Mouse (Mus musculus) MEL-GATA-1-ER (cell line): ENCODE data around the gene Epb41l4b.

Experiments used
- DNase-seq: peaks from one replicate; pipeline ENCODE4 v3.0.0-alpha.2; 2012; ENCODE audit warnings: low read depth; ENCODE audit errors: extremely low read depth

Epb41l4b gene

DNA sequence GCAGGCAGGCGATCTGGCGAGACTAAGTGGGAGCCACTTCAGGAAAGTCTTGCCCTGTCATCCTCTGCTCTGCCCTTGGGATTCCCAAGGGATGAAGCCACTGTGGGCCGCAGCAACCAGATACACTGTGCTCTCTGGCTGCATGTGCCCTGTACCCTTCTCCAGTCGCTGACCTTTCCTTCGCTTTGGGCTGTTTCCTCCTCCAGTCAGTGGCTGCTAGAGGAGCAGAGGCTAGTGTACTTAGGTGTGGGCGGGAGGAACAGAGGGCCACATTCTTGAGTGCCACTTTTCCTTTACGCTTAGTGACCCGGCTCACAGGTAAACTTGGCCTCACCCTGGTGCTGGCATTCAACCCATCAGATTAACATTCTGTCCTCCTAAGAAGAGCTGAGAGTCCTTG lies 10.6 kb upstream of the Epb41l4b start:
- DNase-seq = no peak

DNA sequence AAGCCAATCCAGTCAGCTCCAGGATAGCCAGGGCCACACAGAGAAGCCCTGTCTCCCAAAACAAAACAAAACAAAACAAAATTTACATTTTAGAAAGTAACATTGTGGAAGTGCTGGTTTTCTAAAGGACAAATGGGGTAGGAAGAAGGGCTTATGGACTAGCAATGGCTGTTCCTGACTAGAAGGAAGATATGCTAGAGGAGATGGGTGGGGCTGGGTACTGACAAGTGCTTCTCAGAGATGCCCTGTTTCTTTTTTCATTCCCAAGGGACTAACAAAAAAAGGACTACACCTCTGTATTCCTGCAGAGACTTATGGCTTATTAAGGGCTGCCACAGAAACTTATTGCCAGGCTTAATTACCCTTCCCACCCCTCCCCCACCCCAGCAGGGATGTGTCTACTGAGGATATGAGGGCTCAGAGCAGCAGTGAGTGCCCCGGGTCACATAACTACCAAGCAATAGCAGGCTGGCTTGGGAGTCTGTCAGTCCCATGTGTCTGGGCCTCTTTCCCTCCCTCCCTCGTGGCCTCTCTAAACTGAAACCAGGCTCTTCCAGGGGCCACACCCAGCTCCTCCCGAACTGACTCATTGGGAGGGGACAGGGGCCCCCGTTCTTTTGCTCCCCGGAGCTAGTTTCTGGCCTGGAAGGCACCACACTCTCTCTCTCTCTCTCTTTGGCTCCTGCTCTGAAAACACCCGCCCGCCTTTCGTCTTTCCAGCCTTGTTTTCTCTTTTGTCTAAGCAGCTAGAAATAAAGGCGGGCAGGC lies 10.0 kb upstream of the Epb41l4b start:
- DNase-seq = no peak

DNA sequence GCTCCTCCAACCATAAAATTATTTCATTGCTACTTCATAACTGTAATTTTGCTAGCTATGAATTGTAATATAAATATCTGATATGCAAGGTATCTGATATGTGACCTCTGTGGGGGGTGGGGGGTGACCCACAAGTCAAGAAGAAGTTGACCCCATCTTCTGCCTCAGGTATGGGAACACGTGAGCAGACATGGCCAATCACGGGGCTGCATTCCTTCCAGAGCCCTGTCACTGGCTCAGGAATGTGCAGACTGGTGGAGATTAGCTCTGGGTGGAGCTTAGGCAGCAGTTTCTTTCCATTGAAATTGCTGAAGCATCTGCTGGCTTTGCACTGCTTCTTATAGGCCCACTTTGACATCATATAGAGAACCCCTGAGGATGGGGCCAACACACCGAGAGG lies 4.9 kb upstream of the Epb41l4b start:
- DNase-seq = no peak

DNA sequence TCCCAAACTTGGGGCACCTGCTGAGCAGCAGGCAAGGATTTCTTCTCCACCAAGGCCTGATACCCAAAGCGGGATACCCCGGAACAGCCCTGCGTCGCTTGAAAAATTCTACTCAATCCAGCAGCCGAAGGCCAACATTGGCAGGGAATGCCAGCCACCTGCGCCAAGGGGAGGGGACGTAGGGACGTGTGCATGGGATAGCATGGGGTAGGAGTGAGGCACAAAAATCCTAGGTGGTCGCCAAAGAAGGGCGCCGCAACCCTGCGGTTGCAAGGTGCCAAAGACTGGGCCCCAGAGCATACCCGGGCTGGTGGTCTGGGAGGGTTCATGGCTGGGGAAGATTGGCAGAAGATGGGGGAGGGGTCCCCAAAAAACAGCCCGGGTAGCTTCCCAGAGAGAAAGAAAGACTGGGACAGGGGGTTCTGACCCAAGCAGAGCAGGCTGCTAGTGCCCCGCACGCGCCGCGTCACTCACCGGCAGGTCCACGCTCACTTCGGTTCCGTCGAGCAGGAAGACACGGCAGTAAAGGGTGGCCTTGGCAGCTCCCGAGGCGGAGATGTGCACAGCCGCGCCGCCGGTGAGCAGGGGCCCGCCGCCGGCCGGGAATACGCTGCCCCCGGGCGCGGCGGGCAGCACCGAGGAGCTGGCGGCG lies 737 bp downstream of the Epb41l4b start:
- DNase-seq = no peak

DNA sequence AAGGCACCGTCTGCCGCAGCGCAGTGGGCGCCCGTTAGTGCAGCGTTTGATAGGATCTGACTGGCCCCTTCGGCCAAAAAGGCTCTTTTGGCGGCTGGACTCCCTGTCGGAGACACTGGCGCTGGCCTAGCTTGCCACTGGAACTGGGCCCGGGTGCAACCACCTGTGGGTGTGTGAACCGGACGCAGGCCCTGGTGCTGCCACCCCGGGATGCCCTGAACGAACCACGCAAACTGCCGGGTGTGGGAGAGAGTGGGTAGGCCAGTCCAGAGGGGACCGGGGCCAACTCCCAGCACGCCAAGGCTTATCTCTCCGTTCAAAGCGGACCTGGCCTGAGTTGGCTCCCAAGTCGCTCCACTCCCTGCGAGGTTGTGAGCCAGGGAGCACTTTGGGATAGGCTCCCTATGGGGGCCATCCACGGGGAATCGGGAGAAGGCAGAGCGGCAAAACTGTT lies 1.3 kb downstream of the Epb41l4b start:
- DNase-seq = no peak

DNA sequence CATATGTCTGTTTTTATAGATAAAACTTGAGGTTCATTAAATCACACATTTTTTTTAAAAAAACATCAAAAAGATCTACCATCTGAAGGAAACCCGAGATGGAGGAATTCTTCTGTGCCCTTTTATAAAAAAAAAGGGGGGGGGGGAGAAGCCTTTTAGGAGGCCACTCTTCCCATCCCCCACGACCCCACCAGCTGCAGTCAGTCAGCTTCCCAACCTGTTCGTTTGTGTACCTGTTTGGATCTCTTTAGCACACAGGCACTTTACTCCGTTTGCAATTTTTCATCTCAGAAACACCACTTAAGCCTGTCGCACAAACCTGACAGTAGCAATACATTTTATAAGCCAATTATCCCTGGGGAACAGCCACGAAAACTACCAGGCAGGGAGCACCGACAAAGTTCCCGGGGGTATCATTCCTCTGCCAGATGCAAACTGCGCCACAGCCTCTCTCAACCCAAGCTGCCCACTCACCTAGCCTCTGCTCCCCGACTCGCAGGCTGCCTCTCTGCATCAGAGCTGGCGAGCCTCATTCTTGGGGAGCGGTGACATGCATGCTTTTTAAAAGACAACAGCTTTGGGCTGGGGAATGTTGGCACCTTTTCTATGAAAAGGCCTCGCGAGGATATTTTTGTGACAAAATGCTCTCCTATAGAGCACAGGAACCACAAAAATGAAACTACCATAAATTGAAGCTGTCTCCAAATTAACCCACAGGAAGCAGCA lies 2.1 kb downstream of the Epb41l4b start:
- no peak for DNase-seq

DNA sequence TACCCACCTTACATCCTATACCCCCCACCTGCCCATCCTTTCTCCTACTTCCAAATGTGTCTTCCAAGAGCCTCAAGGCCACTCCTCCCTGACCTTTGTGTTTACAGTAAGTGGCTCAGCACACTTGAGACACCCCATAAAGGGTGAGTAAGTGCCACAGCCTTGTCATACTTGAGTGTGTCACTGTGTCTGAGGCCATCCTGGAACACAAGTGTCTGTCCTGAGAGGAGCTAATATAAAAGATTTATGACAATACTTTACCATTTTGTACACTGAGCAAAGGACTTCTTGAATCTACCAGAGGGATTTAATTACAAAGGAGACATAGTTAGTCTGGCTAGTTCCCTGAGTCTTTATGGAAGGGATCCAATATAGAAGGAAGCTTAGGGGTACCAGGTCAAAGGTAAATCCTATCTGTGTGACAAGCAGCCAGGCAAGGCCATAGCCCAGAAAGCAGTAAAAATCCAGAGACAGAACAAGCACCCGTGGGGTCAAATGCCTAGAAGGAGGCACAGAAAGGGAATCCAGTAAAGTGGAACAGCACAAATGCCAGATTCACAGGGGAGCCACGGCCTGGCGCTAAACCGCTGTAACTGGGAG lies 2.9 kb downstream of the Epb41l4b start:
- DNase-seq = no peak

DNA sequence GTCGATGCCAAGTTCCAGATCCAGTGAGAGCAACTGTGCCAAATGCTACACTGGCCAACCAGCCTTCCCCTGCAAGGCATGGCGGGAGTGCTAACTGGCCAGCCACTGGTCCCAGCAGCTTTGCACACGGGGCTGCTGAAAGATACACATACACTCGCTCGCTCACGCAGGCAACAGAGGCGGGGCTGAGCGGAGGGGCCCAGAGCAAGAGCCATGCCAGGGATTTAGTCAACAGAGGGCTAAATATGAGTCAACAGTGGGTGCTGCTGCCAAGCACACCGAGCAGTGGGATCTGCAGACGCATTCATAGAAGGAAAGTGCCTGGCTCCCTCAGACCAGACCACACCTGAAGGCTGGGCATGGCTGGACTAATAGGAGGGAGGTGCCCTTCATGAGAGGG lies 3.8 kb downstream of the Epb41l4b start:
- DNase-seq = no peak

DNA sequence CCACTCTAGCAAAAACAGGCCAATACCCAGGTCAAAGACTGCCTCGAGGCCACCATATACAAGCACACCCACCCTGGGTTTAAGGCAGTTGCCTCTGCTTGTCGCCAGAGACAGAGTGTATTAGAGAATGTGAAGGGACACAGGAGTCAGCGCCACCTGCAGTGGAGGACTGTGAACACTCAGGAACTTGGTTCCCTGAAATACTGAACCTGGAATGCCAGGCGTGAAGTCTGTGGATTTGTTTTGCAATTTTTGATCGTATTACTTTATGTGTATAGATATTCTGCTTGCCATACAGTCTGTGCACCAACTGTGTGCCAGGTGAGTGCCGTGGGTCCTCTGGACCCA lies 5.2 kb downstream of the Epb41l4b start:
- DNase-seq = no peak

DNA sequence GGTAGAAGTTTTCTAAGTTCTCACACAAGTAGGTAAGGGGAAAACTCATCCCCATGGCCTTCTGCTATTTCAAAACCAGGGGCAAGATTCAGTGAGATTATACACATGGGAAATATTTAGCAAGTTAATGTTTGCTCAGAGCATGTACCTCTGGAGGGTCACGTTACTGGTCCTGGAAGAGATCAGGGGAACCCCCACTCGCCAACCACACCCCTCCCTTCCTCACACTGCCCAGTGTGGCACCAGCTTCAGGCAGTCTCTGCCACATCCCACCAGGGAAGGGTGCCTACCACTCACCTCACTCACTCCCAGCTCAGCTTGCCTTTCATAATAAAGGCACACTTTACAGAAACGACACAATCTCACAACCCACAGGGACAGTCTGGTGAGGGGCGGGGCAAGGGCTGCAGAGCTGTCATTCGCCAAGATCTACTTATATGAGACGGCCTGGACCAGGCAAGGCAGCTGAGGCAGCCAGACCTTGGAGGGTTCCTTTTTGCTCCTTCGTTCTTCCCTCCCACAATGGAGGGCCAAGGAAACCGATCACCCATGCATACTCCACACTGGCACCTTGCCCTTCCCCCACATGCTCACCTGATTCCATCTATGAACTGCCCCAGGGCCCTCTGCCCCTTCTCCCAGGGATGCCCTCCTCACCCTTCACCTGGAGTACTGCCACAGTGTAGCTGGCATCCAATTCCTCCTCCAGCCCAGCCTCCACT lies 5.7 kb downstream of the Epb41l4b start:
- no peak for DNase-seq

DNA sequence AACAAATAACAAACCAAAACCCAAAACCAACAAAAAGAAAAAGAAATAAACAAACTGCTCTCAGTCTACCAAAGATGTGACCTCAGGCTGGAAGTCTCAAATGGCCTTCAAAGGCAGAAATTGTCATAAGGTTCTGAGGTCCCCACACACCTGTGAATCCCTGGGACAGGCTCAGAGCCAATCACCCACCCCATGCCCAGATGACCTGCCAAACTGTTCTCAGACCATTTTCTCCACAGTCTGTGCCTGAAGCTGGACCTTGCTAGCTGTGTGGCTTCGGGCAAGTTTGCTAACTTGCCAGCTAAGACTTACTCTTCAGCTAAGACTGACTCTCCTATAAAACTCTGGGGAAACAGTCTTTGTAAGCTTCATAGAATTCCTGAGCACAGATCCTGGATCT lies 7.8 kb downstream of the Epb41l4b start:
- no peak for DNase-seq

DNA sequence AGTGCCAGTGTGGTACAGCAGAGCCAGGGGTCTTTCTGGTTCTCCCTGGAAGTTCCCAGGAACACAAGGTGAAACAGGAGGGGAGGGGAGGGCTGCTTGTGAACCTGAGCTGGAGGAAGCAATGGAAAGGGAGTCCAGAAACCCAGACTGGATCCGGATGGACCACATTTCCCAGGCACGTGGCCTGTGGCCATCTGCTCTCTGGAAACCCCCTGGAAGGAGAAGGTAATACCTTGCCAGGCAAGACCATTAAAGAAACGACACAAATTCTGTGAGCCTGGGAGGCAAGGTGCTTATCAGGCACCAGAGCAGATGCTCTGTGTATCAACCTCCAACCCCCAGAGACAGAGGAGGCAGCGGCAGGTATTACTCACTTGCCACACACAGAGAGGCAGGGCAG lies 8.7 kb downstream of the Epb41l4b start:
- no peak for DNase-seq

DNA sequence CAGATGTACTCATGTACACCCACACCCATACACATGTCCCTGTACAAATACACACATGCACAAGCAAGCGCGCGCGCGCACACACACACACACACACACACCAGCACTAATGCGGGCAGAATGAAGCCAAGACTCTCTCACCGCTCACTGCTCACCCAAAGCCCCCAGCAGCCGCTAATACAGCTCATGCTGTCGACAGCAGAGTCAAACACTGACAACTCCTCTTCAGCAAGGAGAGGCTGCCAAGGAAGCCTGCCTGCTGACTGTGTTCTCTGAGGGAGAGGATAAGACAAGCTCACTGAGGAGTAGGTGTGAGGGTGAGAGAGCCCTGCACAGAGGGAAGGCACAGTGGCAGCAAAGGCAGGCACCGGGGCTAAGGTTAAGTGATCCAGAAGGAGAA lies 11.4 kb downstream of the Epb41l4b start:
- DNase-seq = no peak

DNA sequence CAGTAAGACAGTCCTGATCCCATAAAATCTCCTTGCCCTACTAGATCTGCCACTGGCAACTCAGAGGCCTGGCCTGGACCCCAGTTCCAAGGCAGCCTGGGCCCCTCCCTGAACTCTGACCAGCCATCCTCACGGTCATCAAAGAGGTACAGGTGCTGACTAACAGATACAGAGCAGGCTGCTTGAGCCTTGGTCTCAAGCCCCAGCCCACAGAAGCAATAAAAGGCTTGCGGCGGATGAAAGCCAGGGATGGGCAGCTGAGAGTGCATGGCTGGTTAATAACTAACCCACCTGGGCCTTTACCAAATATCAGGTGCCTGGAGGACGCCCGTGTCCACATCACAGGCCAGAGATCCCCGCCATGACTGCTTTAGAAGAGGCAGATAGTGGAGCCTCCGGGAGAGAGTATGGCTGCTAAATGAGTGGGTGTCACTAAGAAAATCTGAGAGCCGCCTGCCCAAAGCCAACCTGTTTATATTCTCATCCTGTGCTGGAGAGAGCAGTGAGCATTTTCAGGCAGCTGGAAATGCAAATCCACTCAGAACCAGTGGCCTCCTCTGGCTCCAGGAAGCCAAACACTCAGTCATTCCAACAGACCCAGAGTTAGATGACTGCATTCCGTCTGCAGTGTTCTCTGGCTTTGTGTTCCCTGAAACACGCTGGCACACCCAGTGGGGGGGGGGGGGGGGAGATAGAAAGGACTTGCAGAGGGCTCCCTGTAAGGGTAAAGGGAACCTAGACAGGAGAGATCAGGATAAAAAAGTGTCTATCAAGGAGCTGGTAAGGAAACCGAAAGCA lies 13.3 kb downstream of the Epb41l4b start:
- DNase-seq = no peak

DNA sequence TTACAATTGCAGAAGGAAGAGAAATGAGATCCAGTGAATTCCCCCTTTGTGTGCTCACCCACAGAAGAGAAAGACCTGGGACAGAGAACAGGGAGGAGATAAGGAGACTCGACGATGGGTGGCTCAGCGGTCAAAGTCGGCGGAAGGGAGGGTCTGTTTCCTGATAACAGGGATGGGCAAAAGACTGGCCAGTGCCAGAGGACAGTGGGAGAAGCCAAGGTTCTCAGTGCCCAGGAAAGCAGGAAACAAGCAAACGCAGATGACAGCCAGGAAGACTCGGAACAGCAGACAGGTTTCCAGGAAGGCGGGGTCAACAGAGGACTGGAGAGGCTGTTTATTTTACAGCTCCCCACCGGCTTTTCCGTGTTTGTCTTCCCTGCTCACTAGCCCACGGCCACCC lies 20.2 kb downstream of the Epb41l4b start:
- DNase-seq = no peak

DNA sequence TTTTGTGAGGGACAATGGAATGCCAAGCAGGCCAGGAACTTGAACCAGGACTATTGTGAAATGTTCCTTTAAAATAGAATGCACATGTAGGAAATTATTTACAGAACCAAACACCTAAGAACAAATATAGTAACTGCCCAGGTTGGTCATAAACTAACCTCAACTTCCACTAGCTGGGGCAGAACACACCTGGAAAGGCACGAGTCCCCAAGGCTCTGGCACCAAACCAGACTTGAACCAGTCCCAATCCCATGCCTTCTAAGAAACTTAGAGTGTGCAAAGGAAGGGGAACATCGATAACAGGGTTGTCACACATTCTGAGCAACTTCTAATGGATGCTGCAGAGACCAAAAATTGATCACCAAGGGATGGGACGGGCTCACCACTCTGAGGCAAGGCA lies 21.1 kb downstream of the Epb41l4b start:
- DNase-seq = no peak

DNA sequence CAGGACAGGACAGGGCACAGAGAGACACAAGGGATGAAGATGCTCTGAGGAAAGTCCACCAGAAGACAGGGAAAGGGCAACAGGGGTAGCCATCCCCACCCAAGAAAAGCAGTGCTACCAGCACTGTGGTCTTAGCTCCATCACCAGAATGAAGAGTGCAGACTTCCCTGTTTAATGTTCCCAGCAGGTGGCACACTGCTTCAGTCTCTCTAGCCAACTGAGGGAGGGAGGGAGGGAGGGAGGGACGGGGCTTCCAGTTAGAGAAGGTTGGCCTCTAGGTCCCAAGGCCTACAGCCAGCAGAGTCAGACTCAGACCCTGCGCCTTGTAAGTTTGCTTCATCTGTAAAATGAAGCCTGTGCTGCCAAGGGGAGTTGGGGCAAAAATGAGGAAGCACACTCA lies 22.7 kb downstream of the Epb41l4b start:
- DNase-seq = no peak

DNA sequence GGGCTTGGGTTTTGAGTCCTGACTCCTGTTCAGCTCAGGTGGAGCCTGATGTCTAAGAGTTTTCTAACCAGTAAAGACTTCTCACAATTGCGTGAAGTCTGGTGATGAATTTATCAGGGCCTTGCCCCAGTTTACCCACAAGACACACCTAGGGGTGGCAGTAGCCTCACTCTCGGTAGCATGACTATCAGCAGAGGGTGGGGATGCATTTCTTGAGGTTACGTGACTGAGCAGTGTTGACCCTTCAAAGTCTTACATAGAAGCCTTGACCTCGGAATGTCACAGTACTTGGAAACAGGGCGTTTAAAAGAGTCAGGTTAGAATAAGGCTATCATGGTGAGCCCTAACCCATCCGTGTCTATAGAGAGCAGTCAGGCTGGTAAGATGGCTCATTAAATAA lies 23.3 kb downstream of the Epb41l4b start:
- no peak for DNase-seq

DNA sequence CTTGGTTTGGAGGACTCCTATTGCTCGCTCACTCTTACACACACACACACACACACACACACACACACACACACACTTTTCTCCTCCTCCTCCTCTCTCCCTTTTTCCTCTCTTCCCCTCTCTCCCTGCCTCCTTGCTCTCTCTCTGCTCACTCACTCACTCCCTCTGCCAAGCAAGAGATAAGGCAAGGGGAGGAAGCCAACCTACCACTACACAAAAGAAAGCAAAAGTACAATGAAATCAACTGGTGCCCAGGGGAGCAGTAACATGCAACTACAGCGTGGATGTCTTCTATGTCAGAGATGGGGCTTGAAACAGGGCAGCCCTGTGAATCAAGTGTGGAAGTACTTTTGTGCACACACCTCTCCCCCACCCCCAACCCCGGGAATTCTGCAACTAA lies 24.4 kb downstream of the Epb41l4b start:
- no peak for DNase-seq

DNA sequence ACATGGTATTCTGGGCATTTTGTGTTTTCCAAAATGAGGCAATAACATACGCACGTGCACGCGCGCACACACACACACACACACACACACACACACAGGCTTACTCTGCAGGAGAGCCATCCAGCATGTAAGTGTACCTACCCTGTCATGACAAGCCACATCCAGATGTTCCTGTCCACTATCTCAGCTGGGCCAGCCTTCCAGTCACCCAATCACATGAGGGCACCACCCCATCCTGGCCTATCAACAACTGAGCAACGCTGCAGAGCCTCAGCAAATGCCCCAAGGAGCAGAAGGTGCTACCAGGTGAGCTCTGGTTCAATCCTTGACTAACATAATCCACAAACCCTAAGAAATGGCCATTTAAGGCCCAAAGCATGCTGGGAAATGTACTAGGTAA lies 27.0 kb downstream of the Epb41l4b start:
- no peak for DNase-seq
